Mouse (Mus musculus) C2C12 (cell line): Measurements from ENCODE around the gene Sbsn.

ENCODE experiments used
- CTCF ChIP-seq: IDR thresholded peaks from one replicate; pipeline ENCODE4 v1.5.1; 2011; ENCODE audit not compliant: control insufficient read depth, insufficient read depth, insufficient read length
- MAX ChIP-seq: IDR thresholded peaks from one replicate; pipeline ENCODE4 v1.6.1; 2011; ENCODE audit warnings: mild to moderate bottlenecking, control low read depth

DNA sequence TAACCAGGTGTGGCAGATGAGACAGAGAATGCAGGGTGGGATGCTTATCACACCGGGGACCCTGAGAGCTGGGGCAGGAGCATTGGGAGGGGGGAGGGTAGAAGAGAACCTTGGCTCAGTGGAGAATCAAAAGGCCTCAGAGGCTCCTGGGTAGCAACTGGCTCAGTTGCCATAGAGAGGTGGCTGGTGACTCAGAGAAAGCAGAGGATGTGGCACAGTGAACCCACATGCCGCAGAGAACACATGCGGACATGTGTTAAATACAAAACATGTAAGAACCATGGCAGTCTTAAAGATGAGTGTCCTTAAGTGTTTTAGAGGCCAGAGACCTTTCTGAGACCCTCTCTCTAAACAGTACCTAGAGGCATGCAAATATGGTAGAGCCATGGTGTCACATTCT, 15.1 kb upstream of the Sbsn start:
- TF ChIP-seq CTCF (no peak), MAX (no peak)
